Mouse (Mus musculus): Measurements from ENCODE around the gene Vezt.

The Vezt gene

DNA sequence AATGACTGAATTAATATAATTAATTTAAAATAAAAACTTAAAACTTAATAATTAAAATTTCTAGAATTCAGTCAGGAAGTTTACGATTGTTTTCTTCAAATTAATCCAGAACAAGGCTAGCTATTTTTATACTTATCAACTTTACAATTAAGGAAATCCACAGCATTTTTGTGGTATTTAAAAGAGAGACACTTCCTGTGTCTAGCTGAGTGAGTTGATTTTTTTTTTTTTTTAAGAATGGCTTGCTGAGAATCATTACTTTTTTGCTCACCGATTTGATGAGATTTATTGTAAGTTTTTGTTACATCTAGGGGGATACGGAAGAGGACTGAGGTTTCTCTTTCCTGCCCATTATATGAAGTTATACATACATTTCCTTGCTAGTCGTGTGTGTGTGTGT is 2.0 kb upstream of the Vezt start:
- no peak for DNase-seq (ENCODE audit: low spot score)

DNA sequence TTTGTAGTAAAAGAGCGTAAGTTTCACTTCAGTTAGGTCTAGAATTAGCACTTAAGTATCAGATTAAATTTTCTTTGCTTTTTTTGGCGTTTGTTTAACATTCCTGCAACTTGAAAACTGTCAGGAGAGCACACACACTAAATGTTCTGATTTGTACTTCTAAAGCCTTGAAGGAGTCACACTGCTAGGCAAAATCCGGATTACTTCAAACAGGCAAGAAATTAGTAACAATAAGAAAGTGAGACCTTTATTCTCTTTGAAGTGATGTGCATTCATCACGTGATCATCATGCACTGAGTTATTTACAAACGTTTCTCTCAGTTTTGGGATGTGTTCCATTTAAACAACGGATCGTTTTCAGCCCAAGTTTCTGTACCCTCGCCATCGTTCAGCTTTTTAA is 1.6 kb upstream of the Vezt start:
- no peak for DNase-seq (ENCODE audit: low spot score)

GRCm38 (mm10) chr10:94036375-94036758 is 750 bp upstream of the Vezt start:
- peak; percentile 30 for DNase-seq (ENCODE audit: low spot score)

GRCm38 (mm10) chr10:94034876-94035657 is 550 bp downstream of the Vezt start:
- no peak for DNase-seq (ENCODE audit: low spot score)

- no peak for DNase-seq (ENCODE audit: low spot score)
Observed at GRCm38 (mm10) chr10:94031164-94031563, 4.5 kb downstream of the Vezt start.

DNA sequence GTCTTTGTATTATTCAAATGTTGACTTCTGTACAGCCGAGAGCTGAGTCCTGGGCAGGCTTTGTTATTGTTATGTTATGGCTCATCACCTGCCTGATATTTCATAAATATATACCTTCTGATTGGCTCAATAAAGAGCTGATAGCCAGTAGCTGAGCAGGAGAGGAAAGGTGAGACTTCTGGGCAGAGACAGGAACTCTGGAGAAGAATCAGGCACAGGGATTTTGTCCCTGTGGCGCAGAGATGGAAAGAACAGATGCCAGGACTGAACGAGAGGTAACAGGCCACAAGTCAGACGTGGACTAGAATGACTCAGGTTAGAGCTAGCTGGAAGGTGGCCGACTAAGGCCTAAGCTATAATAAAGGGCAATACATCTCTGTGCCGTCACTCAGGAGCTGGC is 7.1 kb downstream of the Vezt start:
- no peak for DNase-seq (ENCODE audit: low spot score)

DNA sequence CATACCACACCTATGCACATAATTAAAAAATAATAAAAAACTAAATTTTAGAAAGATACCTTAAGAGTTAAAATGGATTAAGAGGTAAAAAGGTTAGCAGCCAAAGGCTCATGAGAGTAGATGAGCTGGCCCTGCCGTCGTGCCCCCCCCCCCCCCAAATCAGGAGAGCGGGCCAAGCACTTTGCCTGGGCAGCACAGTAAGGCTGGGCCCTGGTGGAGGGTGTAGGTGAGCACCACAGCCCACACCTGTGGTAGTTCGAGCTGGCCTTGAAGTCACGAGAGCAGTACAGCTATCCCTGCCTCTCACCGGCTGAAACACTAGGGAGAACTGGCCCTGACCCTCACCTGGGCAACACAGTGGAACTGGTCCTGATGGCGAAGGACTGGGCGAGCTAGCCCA is 10.5 kb downstream of the Vezt start:
- DNase-seq (ENCODE audit: low spot score), result no peak

DNA sequence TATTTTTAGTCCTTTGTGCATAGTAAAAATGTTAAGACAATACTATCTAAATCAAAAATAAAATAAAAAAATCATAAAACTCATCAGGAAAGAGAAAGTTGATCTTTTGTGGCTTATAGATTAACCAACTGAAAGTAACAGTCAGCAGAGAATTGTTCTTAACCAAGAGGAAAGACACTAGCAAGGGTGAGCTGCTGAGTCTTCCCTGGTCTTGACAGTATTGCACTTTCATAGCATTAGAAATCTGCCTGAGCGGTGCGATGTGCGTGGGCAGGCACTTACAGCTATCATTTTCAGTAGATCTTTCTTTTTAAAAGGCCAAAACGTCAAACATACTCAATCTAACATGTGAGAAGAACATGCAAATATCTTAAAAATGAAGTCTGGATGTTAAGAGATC is 14.6 kb downstream of the Vezt start:
- no peak for DNase-seq (ENCODE audit: low spot score)

GRCm38 (mm10) chr10:94020587-94020986 is 15.0 kb downstream of the Vezt start:
- DNase-seq (ENCODE audit: low spot score), result no peak

GRCm38 (mm10) chr10:94017455-94017854 is 18.2 kb downstream of the Vezt start:
- no peak for DNase-seq (ENCODE audit: low spot score)

DNA sequence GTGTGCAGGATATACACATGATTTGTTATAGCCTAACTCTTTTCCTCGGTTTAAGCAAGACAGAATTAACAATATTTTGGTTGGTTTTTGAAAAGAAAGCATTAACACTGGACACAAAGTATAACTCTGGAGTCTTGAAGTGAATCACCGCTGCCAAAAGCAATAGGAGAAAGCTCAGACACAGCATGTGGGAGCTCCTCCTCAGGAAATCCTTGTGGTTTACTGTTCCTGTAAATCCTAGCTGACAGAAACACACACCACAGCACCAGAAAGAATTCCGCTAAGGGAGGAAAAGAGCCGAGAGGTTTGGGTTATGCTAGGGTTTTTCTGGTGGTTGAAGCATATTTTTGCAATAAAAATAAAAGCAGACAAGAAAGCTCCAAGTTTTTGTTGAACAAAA is 21.4 kb downstream of the Vezt start:
- peak; percentile 18 for DNase-seq (ENCODE audit: low spot score)

DNA sequence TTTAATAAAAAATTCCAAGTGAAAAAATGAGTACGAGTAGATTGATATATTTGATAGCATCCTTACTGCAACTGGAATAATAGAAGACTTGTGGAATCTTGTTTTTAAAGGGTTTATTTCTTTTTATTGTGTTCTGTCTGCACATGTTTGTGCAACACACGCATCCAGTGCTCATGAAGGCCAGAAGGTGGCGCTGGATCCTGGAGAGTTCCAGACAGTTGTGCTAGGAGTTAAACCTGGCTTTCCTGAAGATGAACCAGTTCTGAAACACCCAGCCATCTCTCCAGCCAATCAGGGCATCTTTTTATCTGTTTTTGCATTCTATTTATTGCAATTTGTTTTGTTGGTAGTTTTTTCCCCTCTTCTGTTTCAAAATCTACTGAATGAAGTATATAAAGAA is 22.4 kb downstream of the Vezt start:
- DNase-seq (ENCODE audit: low spot score), result peak; percentile 63

GRCm38 (mm10) chr10:94011024-94011423 is 24.6 kb downstream of the Vezt start:
- DNase-seq (ENCODE audit: low spot score), result no peak

DNA sequence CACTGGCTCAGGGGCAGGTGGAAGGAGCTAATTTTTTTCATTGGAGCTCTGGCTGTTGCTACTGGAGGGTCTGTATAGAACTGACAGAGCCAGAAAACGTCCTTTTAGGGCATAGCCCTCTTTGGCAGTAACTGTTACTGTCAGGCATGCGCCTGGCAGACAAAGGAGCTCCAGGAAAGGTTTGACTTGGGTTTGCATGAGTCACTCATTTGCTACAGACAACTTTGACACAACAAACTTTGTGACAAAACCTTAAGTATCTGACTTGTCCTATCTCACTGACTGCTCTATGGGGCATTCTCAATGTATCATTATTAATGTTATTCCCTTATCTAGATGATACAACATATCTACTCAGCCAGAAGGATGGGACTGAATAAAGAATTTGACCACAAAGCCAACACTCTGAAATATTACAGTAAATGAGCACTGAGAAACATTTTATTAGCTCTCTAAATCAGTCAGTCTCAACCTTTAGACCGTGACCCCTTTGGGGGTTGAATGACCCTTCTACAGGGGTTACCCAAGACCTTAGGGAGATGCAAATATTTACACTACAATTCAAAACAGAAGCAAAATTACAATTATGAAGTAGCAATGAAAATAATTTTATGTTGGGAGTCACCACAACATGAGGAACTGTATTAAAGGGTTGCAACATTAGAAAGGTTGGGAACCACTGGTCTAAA is 25.5 kb downstream of the Vezt start:
- DNase-seq (ENCODE audit: low spot score), result peak; percentile 17

GRCm38 (mm10) chr10:94008356-94008755 is 27.3 kb downstream of the Vezt start:
- DNase-seq (ENCODE audit: low spot score), result peak; percentile 11

DNA sequence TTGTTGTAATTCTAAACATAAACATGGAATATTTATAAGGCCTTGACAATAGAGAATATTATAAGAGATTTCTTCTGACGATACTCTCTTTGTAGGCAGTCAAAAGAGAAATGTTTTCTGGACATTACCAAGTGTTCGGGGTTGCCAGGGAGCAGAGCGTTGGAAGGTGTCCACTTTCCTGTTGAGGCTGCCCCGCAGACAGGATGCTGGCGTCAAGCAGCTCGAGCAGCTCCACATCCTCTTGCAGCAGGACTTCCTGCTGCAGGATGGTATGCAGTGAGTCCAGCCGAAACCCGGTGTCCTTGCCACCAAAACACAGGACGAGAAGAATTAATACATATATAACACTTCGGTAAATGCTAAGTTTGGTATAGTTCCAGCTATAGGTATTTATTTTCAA is 35.4 kb downstream of the Vezt start:
- no peak for DNase-seq (ENCODE audit: low spot score)

DNA sequence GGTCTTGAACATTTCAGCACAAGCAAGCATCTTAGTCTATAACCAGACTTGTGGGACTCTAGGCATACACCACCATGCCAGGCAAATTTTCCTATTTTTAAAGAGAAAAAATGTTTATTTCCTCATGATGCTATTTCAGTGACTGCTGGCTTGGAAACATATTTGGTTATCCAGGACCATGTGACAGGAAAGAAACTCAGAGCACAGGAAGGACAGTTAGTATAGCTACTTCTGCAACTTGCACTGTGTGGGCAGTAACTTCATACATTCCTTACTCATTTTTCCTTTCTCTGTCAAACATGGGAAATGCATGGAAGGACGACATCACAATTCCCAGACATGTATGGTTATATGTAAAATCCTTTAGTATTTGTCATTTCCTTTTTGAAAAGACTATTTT is 36.3 kb downstream of the Vezt start:
- no peak for DNase-seq (ENCODE audit: low spot score)

DNA sequence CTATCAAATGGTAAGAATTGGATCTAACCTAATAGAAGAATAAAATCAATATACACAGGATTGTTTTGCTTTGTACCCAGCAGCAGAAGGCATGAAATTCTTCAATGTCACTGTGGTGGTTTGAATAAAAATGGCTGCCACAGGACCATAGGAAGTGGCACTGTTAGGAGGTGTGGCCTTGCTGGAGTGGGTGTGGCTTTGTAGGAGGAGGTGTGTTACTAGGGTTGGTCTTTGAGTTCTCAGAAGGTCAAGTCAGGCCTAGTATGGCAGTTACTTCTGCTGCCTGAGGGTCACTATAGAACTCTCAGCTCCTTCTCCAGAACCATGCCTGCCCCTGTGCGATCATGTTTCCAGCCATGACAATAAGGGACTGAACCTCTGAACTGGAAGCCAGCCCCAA is 40.5 kb downstream of the Vezt start:
- no peak for DNase-seq (ENCODE audit: low spot score)

DNA sequence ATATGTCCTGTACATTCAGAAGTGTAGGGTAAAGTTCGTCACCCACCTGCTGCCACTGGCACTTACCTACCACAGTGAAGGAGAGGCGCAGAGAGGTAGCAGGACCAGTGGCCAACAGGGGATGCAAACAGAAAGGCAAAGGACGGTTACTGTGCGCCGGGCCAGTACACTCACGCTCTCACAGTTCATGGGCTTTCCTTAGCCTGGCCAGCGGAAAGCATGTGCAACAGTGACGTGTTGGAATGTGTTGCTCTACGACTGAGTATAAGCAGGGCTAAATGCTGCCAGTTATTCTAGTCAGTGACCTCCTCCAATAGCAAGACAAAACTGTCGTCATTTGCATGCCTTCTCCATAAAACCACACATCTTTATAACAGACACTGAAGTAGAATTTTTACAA is 41.5 kb downstream of the Vezt start:
- DNase-seq (ENCODE audit: low spot score), result no peak

- no peak for DNase-seq (ENCODE audit: low spot score)
Observed at GRCm38 (mm10) chr10:93985357-93985756, 50.3 kb downstream of the Vezt start.

GRCm38 (mm10) chr10:93969306-93969705 is 66.3 kb downstream of the Vezt start:
- no peak for DNase-seq (ENCODE audit: low spot score)

DNA sequence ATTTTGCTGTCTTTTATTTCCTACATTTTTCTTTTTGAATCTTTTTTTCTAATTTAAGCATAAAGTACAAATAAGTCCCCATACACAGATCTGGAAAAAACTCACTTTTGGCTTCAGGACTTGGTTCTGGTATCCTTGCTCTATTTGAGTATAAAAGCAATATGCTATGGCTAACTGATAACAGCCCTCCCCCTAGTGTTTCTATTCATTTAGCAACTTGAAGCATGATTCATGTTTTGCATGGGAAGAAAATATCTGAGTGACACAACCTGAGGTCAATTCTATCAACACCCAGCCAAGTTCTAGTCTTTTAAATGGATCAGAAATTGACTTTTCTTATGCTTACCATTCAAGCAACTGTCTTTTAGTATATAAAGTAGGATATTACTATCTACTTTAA is 68.1 kb downstream of the Vezt start:
- no peak for DNase-seq (ENCODE audit: low spot score)

GRCm38 (mm10) chr10:93954023-93954422 is 81.6 kb downstream of the Vezt start:
- no peak for DNase-seq (ENCODE audit: low spot score)

GRCm38 (mm10) chr10:93953504-93953903 is 82.1 kb downstream of the Vezt start:
- no peak for DNase-seq (ENCODE audit: low spot score)

All from adipocyte (in vitro differentiated cells).